Mouse (Mus musculus): Measurements from ENCODE around the gene Pkhd1. TPM values are rescaled to one million over a fixed set of nuclear protein-coding genes. Genes with fewer than 3 reads are reported as not detected.
"Not testable (repeated sequence)": the region's sequence is repeated elsewhere in the genome, so short reads cannot be mapped to it uniquely, and the experiment has no call there.

Gene Pkhd1
- polyA plus RNA-seq, 1 experiment = not detected

DNA sequence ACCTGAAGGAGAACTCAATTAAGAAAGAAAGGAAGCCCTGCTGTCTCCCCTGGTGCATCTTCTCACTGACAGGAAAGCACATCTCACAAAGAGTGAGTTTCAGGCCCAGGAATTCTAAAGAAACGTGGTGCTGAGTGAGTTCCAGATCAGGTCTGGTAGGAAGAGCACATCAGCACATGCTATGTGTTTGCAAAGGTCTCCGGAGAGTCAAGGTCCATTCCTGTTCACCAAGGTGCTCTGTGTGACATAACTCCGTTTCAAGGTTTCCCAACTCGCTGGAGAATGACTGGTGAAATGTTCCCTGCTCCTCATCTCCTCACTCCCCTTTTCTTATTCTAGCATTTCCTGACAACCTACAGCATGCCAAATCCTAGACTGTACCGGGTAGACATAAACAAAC lies 357.5 kb downstream of the Pkhd1 start:
- Histone ChIP-seq H3K27ac (ENCODE audit: insufficient read depth, low read depth, low read length) (no peak overlapping the region), H3K4me3 (ENCODE audit: insufficient read depth, low read depth, low read length) (no peak overlapping the region), H3K4me1 (ENCODE audit: control insufficient read depth, insufficient read depth, low read length) (no peaks in the 10 kb centered on the region)
- 70% methylated on average over 5 of the region's 5 CpGs for WGBS
- no peak for TF ChIP-seq CTCF (IDR thresholded peaks at IDR 0.05; ENCODE audit: insufficient read depth, low read depth, low read length)
- no peak for TF ChIP-seq POLR2A (IDR thresholded peaks at IDR 0.05; ENCODE audit: insufficient read depth, low read depth, low read length)

DNA sequence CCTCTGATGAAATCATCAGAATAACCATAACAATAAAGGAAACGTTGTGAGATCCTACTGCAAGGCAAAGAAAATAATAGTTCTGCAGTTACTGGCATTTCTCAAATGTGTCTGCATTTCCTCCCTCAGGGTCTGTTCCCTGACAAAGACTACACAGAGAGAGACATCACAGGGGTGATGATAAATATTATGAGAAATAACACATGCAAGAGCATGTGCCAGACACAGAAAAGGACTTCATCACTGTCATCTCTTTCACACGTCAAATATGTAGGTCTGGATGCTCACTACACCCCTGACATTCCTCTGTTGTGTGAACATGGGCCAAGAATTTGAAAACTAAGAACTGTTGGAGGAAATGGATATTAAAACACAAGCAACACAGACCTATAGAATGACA lies 369.7 kb downstream of the Pkhd1 start:
- no peak overlapping the region for H3K4me3 ChIP-seq (ENCODE audit: insufficient read depth, low read depth, low read length)
- H3K27ac ChIP-seq (ENCODE audit: insufficient read depth, low read depth, low read length) = no peak overlapping the region
- 66% methylated on average over 2 of the region's 2 CpGs for whole genome bisulfite sequencing
- TF ChIP-seq POLR2A (IDR thresholded peaks at IDR 0.05; ENCODE audit: insufficient read depth, low read depth, low read length) (no peak), CTCF (IDR thresholded peaks at IDR 0.05; ENCODE audit: insufficient read depth, low read depth, low read length) (no peak)
- no peaks in the 10 kb centered on the region for H3K4me1 ChIP-seq (ENCODE audit: control insufficient read depth, insufficient read depth, low read length)

DNA sequence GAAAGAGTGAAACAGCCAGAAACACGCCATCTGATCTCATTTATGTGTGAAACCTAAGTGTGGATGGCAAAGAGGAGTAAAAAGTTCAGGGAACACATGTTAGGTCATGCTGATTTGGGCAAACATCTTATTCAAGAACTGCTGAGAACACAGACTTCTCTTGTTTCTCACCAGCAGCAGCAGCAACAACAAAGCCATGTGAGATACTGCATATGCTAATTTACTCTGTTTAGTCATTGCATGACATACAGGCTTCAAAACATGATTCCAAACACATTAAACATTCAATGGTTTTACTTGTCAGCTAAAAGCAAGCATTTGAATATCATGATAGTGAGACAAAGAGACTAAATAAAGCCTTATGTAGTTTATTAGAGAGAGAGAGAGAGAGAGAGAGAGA lies 401.2 kb downstream of the Pkhd1 start:
- TF ChIP-seq CTCF (IDR thresholded peaks at IDR 0.05; ENCODE audit: insufficient read depth, low read depth, low read length) (no peak), POLR2A (IDR thresholded peaks at IDR 0.05; ENCODE audit: insufficient read depth, low read depth, low read length) (no peak)
- Histone ChIP-seq H3K4me3 (ENCODE audit: insufficient read depth, low read depth, low read length) (no peak overlapping the region), H3K27ac (ENCODE audit: insufficient read depth, low read depth, low read length) (no peak overlapping the region), H3K4me1 (ENCODE audit: control insufficient read depth, insufficient read depth, low read length) (no peaks in the 10 kb centered on the region)
- 84% methylated on average over 1 of the region's 1 CpGs for WGBS

GRCm38 (mm10) chr1:20190444-20190843 lies 427.4 kb downstream of the Pkhd1 start:
- Histone ChIP-seq H3K27ac (ENCODE audit: insufficient read depth, low read depth, low read length) (no peak overlapping the region), H3K4me1 (ENCODE audit: control insufficient read depth, insufficient read depth, low read length) (no peaks in the 10 kb centered on the region), H3K4me3 (ENCODE audit: insufficient read depth, low read depth, low read length) (no peak overlapping the region)
- WGBS = 29% methylated on average over 9 of the region's 9 CpGs
- no peak for TF ChIP-seq CTCF (IDR thresholded peaks at IDR 0.05; ENCODE audit: insufficient read depth, low read depth, low read length)

GRCm38 (mm10) chr1:20180157-20180556 lies 437.7 kb downstream of the Pkhd1 start:
- no peak overlapping the region for H3K4me3 ChIP-seq (ENCODE audit: insufficient read depth, low read depth, low read length)
- 44% methylated on average over 8 of the region's 8 CpGs for WGBS
- no peak for TF ChIP-seq POLR2A (IDR thresholded peaks at IDR 0.05; ENCODE audit: insufficient read depth, low read depth, low read length)
- no peak for TF ChIP-seq CTCF (IDR thresholded peaks at IDR 0.05; ENCODE audit: insufficient read depth, low read depth, low read length)
- H3K27ac ChIP-seq (ENCODE audit: insufficient read depth, low read depth, low read length) = no peak overlapping the region
- H3K4me1 ChIP-seq (ENCODE audit: control insufficient read depth, insufficient read depth, low read length) = no peaks in the 10 kb centered on the region

- Histone ChIP-seq H3K27ac (ENCODE audit: insufficient read depth, low read depth, low read length) (no peak overlapping the region), H3K4me3 (ENCODE audit: insufficient read depth, low read depth, low read length) (no peak overlapping the region), H3K4me1 (ENCODE audit: control insufficient read depth, insufficient read depth, low read length) (no peaks in the 10 kb centered on the region)
- 81% methylated on average over 4 of the region's 4 CpGs for WGBS
- TF ChIP-seq CTCF (IDR thresholded peaks at IDR 0.05; ENCODE audit: insufficient read depth, low read depth, low read length) = no peak
- no peak for TF ChIP-seq POLR2A (IDR thresholded peaks at IDR 0.05; ENCODE audit: insufficient read depth, low read depth, low read length)
Measured at GRCm38 (mm10) chr1:20171199-20171598, 446.7 kb downstream of the Pkhd1 start.

GRCm38 (mm10) chr1:20150627-20151026 lies 467.2 kb downstream of the Pkhd1 start:
- not testable (repeated sequence) for H3K27ac ChIP-seq (ENCODE audit: insufficient read depth, low read depth, low read length); H3K4me1 ChIP-seq (ENCODE audit: control insufficient read depth, insufficient read depth, low read length); H3K4me3 ChIP-seq (ENCODE audit: insufficient read depth, low read depth, low read length)
- WGBS = 87% methylated on average over 4 of the region's 4 CpGs

GRCm38 (mm10) chr1:20150016-20150415 lies 467.8 kb downstream of the Pkhd1 start:
- Histone ChIP-seq H3K4me3 (ENCODE audit: insufficient read depth, low read depth, low read length) (no peak overlapping the region), H3K27ac (ENCODE audit: insufficient read depth, low read depth, low read length) (no peak overlapping the region), H3K4me1 (ENCODE audit: control insufficient read depth, insufficient read depth, low read length) (no peaks in the 10 kb centered on the region)
- WGBS = 66% methylated on average over 2 of the region's 2 CpGs
- no peak for TF ChIP-seq CTCF (IDR thresholded peaks at IDR 0.05; ENCODE audit: insufficient read depth, low read depth, low read length)
- no peak for TF ChIP-seq POLR2A (IDR thresholded peaks at IDR 0.05; ENCODE audit: insufficient read depth, low read depth, low read length)

DNA sequence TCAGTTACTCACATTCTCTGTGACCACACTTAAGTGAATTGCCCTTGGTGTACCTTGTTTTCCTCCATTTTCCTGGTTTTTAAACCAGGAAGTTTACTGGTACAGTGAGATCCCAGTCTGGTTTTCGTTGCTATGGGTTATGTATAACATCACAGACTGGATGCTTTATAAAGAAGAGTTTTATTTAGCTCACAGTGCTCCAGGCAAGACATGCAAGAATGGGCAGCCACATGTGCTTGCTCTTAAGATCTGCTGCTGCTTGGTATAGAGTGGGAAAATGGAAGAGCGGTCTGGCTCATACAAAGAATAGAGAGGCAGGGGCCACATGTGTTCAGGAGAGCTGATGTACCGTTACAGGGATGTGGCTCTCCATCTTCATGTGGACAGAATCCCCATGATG lies 481.7 kb downstream of the Pkhd1 start:
- Histone ChIP-seq H3K4me1 (ENCODE audit: control insufficient read depth, insufficient read depth, low read length) (no peaks in the 10 kb centered on the region), H3K27ac (ENCODE audit: insufficient read depth, low read depth, low read length) (no peak overlapping the region), H3K4me3 (ENCODE audit: insufficient read depth, low read depth, low read length) (no peak overlapping the region)
- WGBS = 73% methylated on average over 3 of the region's 3 CpGs
- TF ChIP-seq CTCF (IDR thresholded peaks at IDR 0.05; ENCODE audit: insufficient read depth, low read depth, low read length) = no peak
- TF ChIP-seq POLR2A (IDR thresholded peaks at IDR 0.05; ENCODE audit: insufficient read depth, low read depth, low read length) = no peak

GRCm38 (mm10) chr1:20135065-20135618 lies 482.7 kb downstream of the Pkhd1 start:
- no peaks in the 10 kb centered on the region for H3K4me1 ChIP-seq (ENCODE audit: control insufficient read depth, insufficient read depth, low read length)
- 62% methylated on average over 4 of the region's 4 CpGs for WGBS
- no peak overlapping the region for H3K27ac ChIP-seq (ENCODE audit: insufficient read depth, low read depth, low read length)
- H3K4me3 ChIP-seq (ENCODE audit: insufficient read depth, low read depth, low read length) = no peak overlapping the region
- TF ChIP-seq CTCF (IDR thresholded peaks at IDR 0.05; ENCODE audit: insufficient read depth, low read depth, low read length) (no peak), POLR2A (IDR thresholded peaks at IDR 0.05; ENCODE audit: insufficient read depth, low read depth, low read length) (no peak)

Data from olfactory bulb, adult 2 months (tissue).